Mouse (Mus musculus): ENCODE data around the gene Zgpat. TPM values are rescaled to one million over a fixed set of nuclear protein-coding genes. Genes with fewer than 3 reads are reported as not detected.

Gene Zgpat
- polyA plus RNA-seq, 1 experiment = 11.5 TPM

- Histone ChIP-seq H3K9me3 (replicated peaks; ENCODE audit: control insufficient read depth, insufficient read depth, low read length, poor library complexity, severe bottlenecking) (no peaks in the 10 kb centered on the region), H3K27me3 (ENCODE audit: control insufficient read depth, insufficient read depth, low read length, poor library complexity, severe bottlenecking) (no peaks in the 10 kb centered on the region), H3K4me3 (ENCODE audit: low read depth, low read length) (no peak overlapping the region), H3K27ac (ENCODE audit: insufficient read depth, low read length) (no peak overlapping the region), H3K9ac (ENCODE audit: low read depth, poor library complexity, severe bottlenecking) (no peak overlapping the region), H3K4me1 (ENCODE audit: control insufficient read depth, insufficient read depth, low read length) (no peaks in the 10 kb centered on the region), H3K36me3 (ENCODE audit: control insufficient read depth, insufficient read depth, low read length, poor library complexity, severe bottlenecking) (no peaks in the 10 kb centered on the region)
- TF ChIP-seq EP300 (IDR thresholded peaks at IDR 0.05; ENCODE audit: insufficient read depth, low read depth, low read length) (no peak), POLR2A (IDR thresholded peaks at IDR 0.05; ENCODE audit: insufficient read depth, low read length) (no peak), CTCF (IDR thresholded peaks at IDR 0.05; ENCODE audit: low read depth, low read length) (no peak)
Measured at GRCm38 (mm10) chr2:181413141-181413540, 48.4 kb downstream of the Zgpat start.

DNA sequence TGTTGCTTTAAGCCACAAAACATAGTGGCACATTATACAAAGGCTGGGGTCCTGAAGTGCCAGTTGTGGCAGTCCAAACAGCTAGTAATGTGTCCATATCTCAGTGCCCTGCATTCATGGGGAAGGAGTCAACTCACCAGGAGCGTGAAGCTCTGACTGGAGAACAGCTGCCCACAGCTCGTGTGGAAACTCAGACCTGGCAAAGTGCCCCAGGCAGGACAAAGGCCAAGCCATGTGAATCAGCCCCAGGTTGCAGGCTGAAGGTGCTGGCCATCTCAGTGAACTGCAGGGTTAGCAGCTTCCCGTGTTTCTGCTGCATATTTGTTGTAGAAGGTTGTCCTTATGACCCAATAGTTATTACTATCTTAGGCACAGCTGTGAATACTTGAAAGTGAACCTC lies 51.2 kb downstream of the Zgpat start:
- Histone ChIP-seq H3K9ac (ENCODE audit: low read depth, poor library complexity, severe bottlenecking) (no peak overlapping the region), H3K9me3 (replicated peaks; ENCODE audit: control insufficient read depth, insufficient read depth, low read length, poor library complexity, severe bottlenecking) (no peaks in the 10 kb centered on the region), H3K36me3 (ENCODE audit: control insufficient read depth, insufficient read depth, low read length, poor library complexity, severe bottlenecking) (no peaks in the 10 kb centered on the region), H3K4me1 (ENCODE audit: control insufficient read depth, insufficient read depth, low read length) (no peaks in the 10 kb centered on the region), H3K4me3 (ENCODE audit: low read depth, low read length) (no peak overlapping the region), H3K27ac (ENCODE audit: insufficient read depth, low read length) (no peak overlapping the region), H3K27me3 (ENCODE audit: control insufficient read depth, insufficient read depth, low read length, poor library complexity, severe bottlenecking) (no peaks in the 10 kb centered on the region)
- no peak for TF ChIP-seq EP300 (IDR thresholded peaks at IDR 0.05; ENCODE audit: insufficient read depth, low read depth, low read length)
- TF ChIP-seq CTCF (IDR thresholded peaks at IDR 0.05; ENCODE audit: low read depth, low read length) = no peak
- TF ChIP-seq POLR2A (IDR thresholded peaks at IDR 0.05; ENCODE audit: insufficient read depth, low read length) = no peak

DNA sequence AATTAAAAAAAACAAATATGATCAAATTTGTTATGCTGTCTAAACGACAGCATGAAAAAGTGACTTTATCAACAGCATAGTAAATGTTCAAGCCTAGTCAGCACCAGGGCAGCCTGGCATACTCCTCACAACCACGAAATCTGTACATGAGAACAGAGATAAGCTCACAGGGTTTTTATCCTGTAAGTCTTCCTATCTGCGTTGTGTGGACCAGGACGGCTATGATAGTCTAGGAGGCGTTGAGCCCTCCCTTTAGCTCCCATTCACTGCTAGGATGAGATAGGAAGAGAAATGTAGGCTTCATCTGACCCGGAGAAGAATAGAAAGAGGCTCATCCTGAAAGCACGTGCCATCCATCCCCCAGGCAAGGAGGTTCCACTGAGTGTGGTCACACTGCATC lies 54.6 kb downstream of the Zgpat start:
- Histone ChIP-seq H3K4me3 (ENCODE audit: low read depth, low read length) (no peak overlapping the region), H3K27ac (ENCODE audit: insufficient read depth, low read length) (no peak overlapping the region), H3K9ac (ENCODE audit: low read depth, poor library complexity, severe bottlenecking) (no peak overlapping the region), H3K36me3 (ENCODE audit: control insufficient read depth, insufficient read depth, low read length, poor library complexity, severe bottlenecking) (no peaks in the 10 kb centered on the region; the same call in 1 of the 2 replicates), H3K4me1 (ENCODE audit: control insufficient read depth, insufficient read depth, low read length) (no peaks in the 10 kb centered on the region), H3K27me3 (ENCODE audit: control insufficient read depth, insufficient read depth, low read length, poor library complexity, severe bottlenecking) (no peaks in the 10 kb centered on the region), H3K9me3 (replicated peaks; ENCODE audit: control insufficient read depth, insufficient read depth, low read length, poor library complexity, severe bottlenecking) (no peaks in the 10 kb centered on the region)
- no peak for TF ChIP-seq CTCF (IDR thresholded peaks at IDR 0.05; ENCODE audit: low read depth, low read length)
- no peak for TF ChIP-seq POLR2A (IDR thresholded peaks at IDR 0.05; ENCODE audit: insufficient read depth, low read length)
- no peak for TF ChIP-seq EP300 (IDR thresholded peaks at IDR 0.05; ENCODE audit: insufficient read depth, low read depth, low read length)

DNA sequence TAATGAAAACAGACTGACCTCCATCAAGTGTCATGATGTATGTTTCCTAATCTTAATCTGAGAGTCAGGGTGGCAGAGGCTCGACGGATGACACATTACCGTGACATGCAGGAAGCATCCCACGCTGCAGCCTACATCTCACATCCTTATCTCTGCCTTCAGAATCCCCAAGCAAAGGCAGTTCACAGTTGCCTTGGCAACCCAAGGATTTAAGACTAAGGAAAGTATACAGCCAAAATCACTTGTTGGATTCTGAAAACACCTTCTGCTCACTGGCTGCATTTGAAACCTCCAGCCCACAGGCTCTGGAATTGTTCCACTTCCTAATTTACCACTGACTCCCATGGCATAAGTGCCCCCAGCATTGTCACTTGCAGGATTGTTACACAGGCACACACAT lies 55.7 kb downstream of the Zgpat start:
- Histone ChIP-seq H3K9me3 (replicated peaks; ENCODE audit: control insufficient read depth, insufficient read depth, low read length, poor library complexity, severe bottlenecking) (no peaks in the 10 kb centered on the region), H3K36me3 (ENCODE audit: control insufficient read depth, insufficient read depth, low read length, poor library complexity, severe bottlenecking) (no peaks in the 10 kb centered on the region; the same call in 1 of the 2 replicates), H3K27ac (ENCODE audit: insufficient read depth, low read length) (no peak overlapping the region), H3K4me3 (ENCODE audit: low read depth, low read length) (no peak overlapping the region), H3K4me1 (ENCODE audit: control insufficient read depth, insufficient read depth, low read length) (no peaks in the 10 kb centered on the region), H3K27me3 (ENCODE audit: control insufficient read depth, insufficient read depth, low read length, poor library complexity, severe bottlenecking) (no peaks in the 10 kb centered on the region), H3K9ac (ENCODE audit: low read depth, poor library complexity, severe bottlenecking) (no peak overlapping the region)
- no peak for TF ChIP-seq CTCF (IDR thresholded peaks at IDR 0.05; ENCODE audit: low read depth, low read length)
- TF ChIP-seq EP300 (IDR thresholded peaks at IDR 0.05; ENCODE audit: insufficient read depth, low read depth, low read length) = no peak
- TF ChIP-seq POLR2A (IDR thresholded peaks at IDR 0.05; ENCODE audit: insufficient read depth, low read length) = no peak

GRCm38 (mm10) chr2:181420903-181421638 lies 56.3 kb downstream of the Zgpat start:
- Histone ChIP-seq H3K9me3 (replicated peaks; ENCODE audit: control insufficient read depth, insufficient read depth, low read length, poor library complexity, severe bottlenecking) (no peaks in the 10 kb centered on the region), H3K27me3 (ENCODE audit: control insufficient read depth, insufficient read depth, low read length, poor library complexity, severe bottlenecking) (no peaks in the 10 kb centered on the region), H3K36me3 (ENCODE audit: control insufficient read depth, insufficient read depth, low read length, poor library complexity, severe bottlenecking) (no peaks in the 10 kb centered on the region; the same call in 1 of the 2 replicates), H3K9ac (ENCODE audit: low read depth, poor library complexity, severe bottlenecking) (no peak overlapping the region), H3K4me3 (ENCODE audit: low read depth, low read length) (no peak overlapping the region), H3K4me1 (ENCODE audit: control insufficient read depth, insufficient read depth, low read length) (no peaks in the 10 kb centered on the region), H3K27ac (ENCODE audit: insufficient read depth, low read length) (no peak overlapping the region)
- TF ChIP-seq EP300 (IDR thresholded peaks at IDR 0.05; ENCODE audit: insufficient read depth, low read depth, low read length) = no peak
- TF ChIP-seq POLR2A (IDR thresholded peaks at IDR 0.05; ENCODE audit: insufficient read depth, low read length) = no peak
- TF ChIP-seq CTCF (IDR thresholded peaks at IDR 0.05; ENCODE audit: low read depth, low read length) = no peak

DNA sequence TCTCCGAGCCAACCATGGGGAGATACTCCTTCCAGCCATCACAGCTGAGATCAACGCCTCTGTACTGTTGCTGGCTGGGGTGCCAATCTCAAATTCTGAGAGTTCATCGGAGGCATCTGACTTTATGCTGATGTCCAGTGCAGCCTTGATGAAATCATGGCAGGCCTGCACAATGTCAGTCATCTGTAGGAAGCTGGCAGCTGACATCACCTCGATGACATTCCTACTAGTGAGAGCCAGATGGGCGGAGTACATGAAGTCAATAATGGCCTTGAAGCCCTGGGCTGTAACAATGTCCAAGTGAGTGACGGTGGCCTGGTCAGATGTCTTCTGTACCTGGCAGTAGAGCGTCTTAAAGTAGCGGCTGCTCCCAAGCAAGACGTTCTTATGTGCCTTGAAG lies 59.1 kb downstream of the Zgpat start:
- TF ChIP-seq POLR2A (IDR thresholded peaks at IDR 0.05; ENCODE audit: insufficient read depth, low read length) = no peak
- no peak for TF ChIP-seq EP300 (IDR thresholded peaks at IDR 0.05; ENCODE audit: insufficient read depth, low read depth, low read length)
- TF ChIP-seq CTCF (IDR thresholded peaks at IDR 0.05; ENCODE audit: low read depth, low read length) = no peak
- H3K9me3 ChIP-seq (replicated peaks; ENCODE audit: control insufficient read depth, insufficient read depth, low read length, poor library complexity, severe bottlenecking) = no peaks in the 10 kb centered on the region
- H3K27ac ChIP-seq (ENCODE audit: insufficient read depth, low read length) = no peak overlapping the region
- no peaks in the 10 kb centered on the region for H3K27me3 ChIP-seq (ENCODE audit: control insufficient read depth, insufficient read depth, low read length, poor library complexity, severe bottlenecking)
- no peak overlapping the region for H3K9ac ChIP-seq (ENCODE audit: low read depth, poor library complexity, severe bottlenecking)
- no peaks in the 10 kb centered on the region; the same call in 1 of the 2 replicates for H3K36me3 ChIP-seq (ENCODE audit: control insufficient read depth, insufficient read depth, low read length, poor library complexity, severe bottlenecking)
- no peaks in the 10 kb centered on the region for H3K4me1 ChIP-seq (ENCODE audit: control insufficient read depth, insufficient read depth, low read length)
- no peak overlapping the region for H3K4me3 ChIP-seq (ENCODE audit: low read depth, low read length)

Other genes starting within 250 kb of the Zgpat start
- gene Kcnq2, start 229.6 kb upstream of the Zgpat start, polyA plus RNA-seq (2011; ENCODE audit: insufficient read depth, insufficient read length, low read depth, missing spikeins) = 0.76 and 1.0 TPM in 2 replicates
- 0.43 TPM in 1 of 2 replicates, not detected in the other for gene Eef1a2, start 207.9 kb upstream of the Zgpat start, polyA plus RNA-seq (2011; ENCODE audit: insufficient read depth, insufficient read length, low read depth, missing spikeins)
- gene Ppdpf, start 177.7 kb upstream of the Zgpat start, polyA plus RNA-seq (2011; ENCODE audit: insufficient read depth, insufficient read length, low read depth, missing spikeins) = 56.0 and 67.7 TPM in 2 replicates
- not detected in 2 replicates for gene Ptk6, start 162.1 kb upstream of the Zgpat start, polyA plus RNA-seq (2011; ENCODE audit: insufficient read depth, insufficient read length, low read depth, missing spikeins)
- not detected in 2 replicates for gene Srms, start 151.7 kb upstream of the Zgpat start, polyA plus RNA-seq (2011; ENCODE audit: insufficient read depth, insufficient read length, low read depth, missing spikeins)
- not detected in 2 replicates for gene Fndc11, start 144.9 kb upstream of the Zgpat start, polyA plus RNA-seq (2011; ENCODE audit: insufficient read depth, insufficient read length, low read depth, missing spikeins)
- gene Helz2, start 122.9 kb upstream of the Zgpat start, polyA plus RNA-seq (2011; ENCODE audit: insufficient read depth, insufficient read length, low read depth, missing spikeins) = 1.4 and 1.5 TPM in 2 replicates
- 16.4 and 16.7 TPM in 2 replicates for gene Gmeb2, start 76.9 kb upstream of the Zgpat start, polyA plus RNA-seq (2011; ENCODE audit: insufficient read depth, insufficient read length, low read depth, missing spikeins)
- gene Stmn3, start 50.4 kb upstream of the Zgpat start, polyA plus RNA-seq (2011; ENCODE audit: insufficient read depth, insufficient read length, low read depth, missing spikeins) = 1.2 and 1.8 TPM in 2 replicates
- gene Rtel1, start 45.2 kb upstream of the Zgpat start, polyA plus RNA-seq (2011; ENCODE audit: insufficient read depth, insufficient read length, low read depth, missing spikeins) = 49.0 and 54.2 TPM in 2 replicates
- 29.1 and 35.4 TPM in 2 replicates for gene Arfrp1, start 476 bp downstream of the Zgpat start, polyA plus RNA-seq (2011; ENCODE audit: insufficient read depth, insufficient read length, low read depth, missing spikeins)
- gene Lime1, start 15.2 kb downstream of the Zgpat start, polyA plus RNA-seq (2011; ENCODE audit: insufficient read depth, insufficient read length, low read depth, missing spikeins) = 3.9 and 6.3 TPM in 2 replicates
- gene Zbtb46, start 94.5 kb downstream of the Zgpat start, polyA plus RNA-seq (2011; ENCODE audit: insufficient read depth, insufficient read length, low read depth, missing spikeins) = 4.3 and 5.4 TPM in 2 replicates
- not detected in 2 replicates for gene Abhd16b, start 128.3 kb downstream of the Zgpat start, polyA plus RNA-seq (2011; ENCODE audit: insufficient read depth, insufficient read length, low read depth, missing spikeins)
- gene Tpd52l2, start 132.2 kb downstream of the Zgpat start, polyA plus RNA-seq (2011; ENCODE audit: insufficient read depth, insufficient read length, low read depth, missing spikeins) = 144 and 145 TPM in 2 replicates
- 58.7 and 59.0 TPM in 2 replicates for gene Dnajc5, start 155.6 kb downstream of the Zgpat start, polyA plus RNA-seq (2011; ENCODE audit: insufficient read depth, insufficient read length, low read depth, missing spikeins)
- 37.1 and 37.5 TPM in 2 replicates for gene Uckl1, start 220.0 kb downstream of the Zgpat start, polyA plus RNA-seq (2011; ENCODE audit: insufficient read depth, insufficient read length, low read depth, missing spikeins)
- gene Prpf6, start 226.9 kb downstream of the Zgpat start, polyA plus RNA-seq (2011; ENCODE audit: insufficient read depth, insufficient read length, low read depth, missing spikeins) = 80.1 and 80.4 TPM in 2 replicates
- gene Zfp512b, start 227.9 kb downstream of the Zgpat start, polyA plus RNA-seq (2011; ENCODE audit: insufficient read depth, insufficient read length, low read depth, missing spikeins) = 14.6 and 14.7 TPM in 2 replicates
- 12.5 and 14.7 TPM in 2 replicates for gene Samd10, start 234.3 kb downstream of the Zgpat start, polyA plus RNA-seq (2011; ENCODE audit: insufficient read depth, insufficient read length, low read depth, missing spikeins)